Comparison of ENCODE assay signal across 13 mouse cellular contexts in the genomic region with DNA sequence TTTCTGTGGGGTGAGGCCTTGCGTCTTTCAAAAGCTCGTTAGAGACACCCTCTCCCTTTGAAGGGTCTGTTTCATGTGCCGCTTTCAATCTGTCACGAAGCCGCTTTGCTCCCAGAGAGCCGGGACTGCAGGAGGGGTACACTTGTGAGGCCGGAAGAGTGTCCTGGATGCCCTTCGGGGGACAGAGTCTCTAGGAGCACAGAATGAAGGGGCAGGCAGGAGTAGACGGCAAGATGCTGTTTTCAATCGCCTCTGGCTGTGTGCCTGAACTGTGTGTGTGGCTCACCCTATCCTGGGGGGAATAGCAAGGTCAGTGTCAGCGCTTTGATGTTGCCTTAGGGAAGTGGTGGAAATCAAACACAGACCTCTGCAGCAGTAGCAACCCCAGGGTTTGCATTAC.
DNase-seq lines count a peak whose midpoint lies in the region; ATAC-seq lines count a peak whose summit lies in the region.
"Had no signal": no experiment of that assay in that cellular context is flagged by ENCODE, and none has a peak within 500 bp of the region (broad histone marks: within the 10 kb centered on the region; RNA-seq: fewer than 3 reads in every experiment).

No protein-coding gene starts in this region.

- H3K27ac ChIP-seq in heart, embryonic 11.5 days (ENCODE audit: low read depth, low read length), result no peak overlapping the region
- no peak overlapping the region for H3K27ac ChIP-seq in midbrain, embryonic 13.5 days
- H3K27ac ChIP-seq in midbrain, embryonic 14.5 days (replicated peaks; ENCODE audit: low read depth, low read length), result no peak overlapping the region
- peak overlapping the region; percentile 55 for H3K27ac ChIP-seq in embryonic facial prominence, embryonic 12.5 days
- peak overlapping the region; percentile 3; the same call in 1 of the 2 replicates for H3K27ac ChIP-seq in stomach, embryonic 16.5 days (ENCODE audit: low read length)
- H3K27ac ChIP-seq: liver, embryonic 15.5 days had no signal

- no peak overlapping the region for H3K9ac ChIP-seq in heart, embryonic 11.5 days (ENCODE audit: low read depth, low read length)
- no peak overlapping the region for H3K9ac ChIP-seq in midbrain, embryonic 13.5 days (replicated peaks)
- H3K9ac ChIP-seq in midbrain, embryonic 14.5 days (replicated peaks; ENCODE audit: low read length), result no peak overlapping the region
- H3K9ac ChIP-seq in embryonic facial prominence, embryonic 12.5 days, result no peak overlapping the region
- H3K9ac ChIP-seq in stomach, embryonic 16.5 days (ENCODE audit: low read length), result no peak overlapping the region
- H3K9ac ChIP-seq: heart, embryonic 12.5 days; liver, embryonic 15.5 days had no signal

- ATAC-seq in heart, embryonic 11.5 days (replicated peaks; ENCODE audit: insufficient number of reproducible peaks, low FRiP score, low TSS enrichment), result no peak
- 0 out of 2 replicates have a peak, but pooled peaks have one; percentile 54 for ATAC-seq in midbrain, embryonic 13.5 days
- no peak for ATAC-seq in midbrain, embryonic 14.5 days (ENCODE audit: low FRiP score, low TSS enrichment)
- ATAC-seq in embryonic facial prominence, embryonic 12.5 days (ENCODE audit: insufficient number of reproducible peaks, insufficient read depth, low FRiP score, low TSS enrichment), result no peak
- no peak for ATAC-seq in stomach, embryonic 16.5 days (ENCODE audit: insufficient read depth, low FRiP score)

- 26% methylated on average over 11 of the region's 11 CpGs for WGBS in heart, embryonic 11.5 days (ENCODE audit: insufficient replicate concordance)
- 43% methylated on average over 11 of the region's 11 CpGs for WGBS in midbrain, embryonic 13.5 days
- WGBS in midbrain, embryonic 14.5 days, result 35% methylated on average over 11 of the region's 11 CpGs
- WGBS in embryonic facial prominence, embryonic 12.5 days, result 19% methylated on average over 11 of the region's 11 CpGs
- 47% methylated on average over 11 of the region's 11 CpGs for WGBS in stomach, embryonic 16.5 days

- no peak for DNase-seq in heart, adult 11 months
- DNase-seq in midbrain, embryonic 14.5 days, result no peak
- no peak for DNase-seq in spleen, postnatal 36 days (ENCODE audit: low spot score in 2 of 2)
- no peak for DNase-seq in thymus, postnatal 14 days
- DNase-seq: cerebellum, adult 11 months; kidney, postnatal 36 days; thymus, postnatal 4 days had no signal

- no peaks in the 10 kb centered on the region for H3K27me3 ChIP-seq in heart, embryonic 11.5 days (ENCODE audit: control insufficient read depth, insufficient read depth, low read length)
- peaks cover 32% of the 10 kb centered on the region; the same call in 1 of the 2 replicates for H3K27me3 ChIP-seq in midbrain, embryonic 13.5 days
- H3K27me3 ChIP-seq in midbrain, embryonic 14.5 days (ENCODE audit: control insufficient read depth, insufficient read depth, low read length), result no peaks in the 10 kb centered on the region
- no peaks in the 10 kb centered on the region for H3K27me3 ChIP-seq in embryonic facial prominence, embryonic 12.5 days
- no peaks in the 10 kb centered on the region for H3K27me3 ChIP-seq in stomach, embryonic 16.5 days (ENCODE audit: control insufficient read depth, insufficient read depth, low read length)
- H3K27me3 ChIP-seq: heart, embryonic 12.5 days; liver, embryonic 15.5 days had no signal

- H3K4me3 ChIP-seq in heart, embryonic 11.5 days (ENCODE audit: low read depth, low read length), result no peak overlapping the region
- H3K4me3 ChIP-seq in midbrain, embryonic 13.5 days (replicated peaks), result no peak overlapping the region
- H3K4me3 ChIP-seq in midbrain, embryonic 14.5 days (replicated peaks; ENCODE audit: low read depth, low read length), result no peak overlapping the region
- no peak overlapping the region for H3K4me3 ChIP-seq in embryonic facial prominence, embryonic 12.5 days
- no peak overlapping the region for H3K4me3 ChIP-seq in stomach, embryonic 16.5 days (replicated peaks; ENCODE audit: low read length)
- H3K4me3 ChIP-seq: heart, embryonic 12.5 days; liver, embryonic 15.5 days had no signal

- H3K36me3 ChIP-seq in heart, embryonic 11.5 days (ENCODE audit: control insufficient read depth, insufficient read depth, low read length), result no peaks in the 10 kb centered on the region
- H3K36me3 ChIP-seq in midbrain, embryonic 13.5 days, result no peaks in the 10 kb centered on the region
- H3K36me3 ChIP-seq in midbrain, embryonic 14.5 days (ENCODE audit: control insufficient read depth, insufficient read depth, low read length), result no peaks in the 10 kb centered on the region
- no peaks in the 10 kb centered on the region for H3K36me3 ChIP-seq in embryonic facial prominence, embryonic 12.5 days
- H3K36me3 ChIP-seq in stomach, embryonic 16.5 days (ENCODE audit: control insufficient read depth, insufficient read depth, low read length), result no peaks in the 10 kb centered on the region
- H3K36me3 ChIP-seq: heart, embryonic 12.5 days; liver, embryonic 15.5 days had no signal

- H3K4me1 ChIP-seq in heart, embryonic 11.5 days (ENCODE audit: control insufficient read depth, insufficient read depth, low read length), result peaks cover 34% of the 10 kb centered on the region
- peaks cover 38% of the 10 kb centered on the region for H3K4me1 ChIP-seq in midbrain, embryonic 13.5 days (replicated peaks)
- H3K4me1 ChIP-seq in midbrain, embryonic 14.5 days (ENCODE audit: control insufficient read depth, insufficient read depth, low read length), result peaks cover 23% of the 10 kb centered on the region
- H3K4me1 ChIP-seq in embryonic facial prominence, embryonic 12.5 days, result peaks cover 36% of the 10 kb centered on the region
- peaks cover 19% of the 10 kb centered on the region for H3K4me1 ChIP-seq in stomach, embryonic 16.5 days (ENCODE audit: control insufficient read depth, insufficient read depth, low read length)

- H3K9me3 ChIP-seq in heart, embryonic 11.5 days (replicated peaks; ENCODE audit: control insufficient read depth, low read length), result no peaks in the 10 kb centered on the region
- no peaks in the 10 kb centered on the region for H3K9me3 ChIP-seq in midbrain, embryonic 13.5 days
- H3K9me3 ChIP-seq in midbrain, embryonic 14.5 days (ENCODE audit: control insufficient read depth, low read length), result no peaks in the 10 kb centered on the region
- no peaks in the 10 kb centered on the region for H3K9me3 ChIP-seq in embryonic facial prominence, embryonic 12.5 days
- H3K9me3 ChIP-seq in stomach, embryonic 16.5 days (replicated peaks; ENCODE audit: control insufficient read depth, low read length), result no peaks in the 10 kb centered on the region
- H3K9me3 ChIP-seq: heart, embryonic 12.5 days; liver, embryonic 15.5 days had no signal

- peak overlapping the region; percentile 16; the same call in 1 of the 2 replicates for H3K4me2 ChIP-seq in heart, embryonic 11.5 days
- H3K4me2 ChIP-seq in midbrain, embryonic 13.5 days (replicated peaks), result no peak overlapping the region
- no peak overlapping the region for H3K4me2 ChIP-seq in midbrain, embryonic 14.5 days (ENCODE audit: low read length)
- no peak overlapping the region for H3K4me2 ChIP-seq in embryonic facial prominence, embryonic 12.5 days (replicated peaks)
- H3K4me2 ChIP-seq in stomach, embryonic 16.5 days (ENCODE audit: low read depth, low read length), result no peak overlapping the region
- H3K4me2 ChIP-seq: heart, embryonic 12.5 days; liver, embryonic 15.5 days had no signal

Comparison
In these comparisons a context has a peak if more than half of its experiments do, and no peak if none do; other contexts are left out.
1. H3K27ac ChIP-seq: peak in embryonic facial prominence, embryonic 12.5 days (single experiment) and stomach, embryonic 16.5 days (single experiment); none in heart, embryonic 11.5 days (single experiment), midbrain, embryonic 13.5 days (single experiment) and midbrain, embryonic 14.5 days (single experiment).